In the genomic region with DNA sequence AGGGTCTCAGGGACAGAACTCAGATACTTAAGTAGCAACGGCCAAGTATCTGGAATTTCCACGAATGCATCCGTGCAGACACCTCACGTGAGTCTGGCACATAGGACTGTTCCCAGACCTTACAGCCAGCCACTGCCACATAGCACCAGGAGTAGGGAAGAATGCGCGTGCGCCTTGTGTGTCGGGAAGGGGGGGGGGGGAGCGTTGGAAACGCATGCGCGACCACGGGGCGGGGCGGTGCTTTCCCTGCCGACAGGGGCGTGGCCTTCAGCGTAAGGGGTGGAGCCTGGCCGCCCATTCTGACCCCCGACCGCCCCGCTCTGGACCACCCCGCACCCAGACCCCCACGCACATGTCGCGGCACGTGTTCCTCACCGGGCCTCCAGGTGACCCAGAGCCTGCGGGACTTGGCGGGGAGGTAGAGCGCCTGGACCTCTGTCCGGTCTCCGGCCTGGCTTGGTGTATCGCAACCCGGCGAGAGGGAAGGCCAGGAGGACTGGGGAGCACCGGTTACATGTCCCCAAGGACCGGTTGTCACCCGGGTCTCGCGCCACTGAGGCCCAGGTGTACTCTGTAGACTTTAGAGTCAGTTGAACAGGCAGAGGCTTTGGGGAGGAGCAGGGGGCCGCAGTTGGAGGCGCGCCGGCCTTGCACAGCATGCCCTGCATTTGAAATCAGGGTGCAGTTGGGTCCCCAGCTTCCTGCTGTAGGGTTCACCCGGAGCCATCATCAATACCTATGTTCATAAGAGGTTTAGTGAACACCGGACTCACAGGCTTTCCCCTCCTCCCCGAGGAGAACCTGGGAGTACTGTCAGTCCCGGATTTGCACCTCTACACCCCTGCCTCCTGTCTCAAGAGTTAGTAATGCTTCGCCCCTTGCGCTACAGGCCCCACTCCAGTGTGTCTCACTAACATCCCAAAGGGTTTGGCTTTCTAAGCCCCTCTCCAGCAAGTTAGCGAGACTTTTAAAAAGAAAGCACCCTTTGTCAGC, we compare ENCODE assay signal across 8 mouse cellular contexts. TPM values are rescaled to one million over a fixed set of nuclear protein-coding genes. Genes with fewer than 3 reads are reported as not detected.
A peak's percentile ranks its signal among the peaks of the same experiment; 100 is the strongest.
DNase-seq lines count a peak whose midpoint lies in the region; ATAC-seq lines count a peak whose summit lies in the region.

No protein-coding gene starts in this region.

- H3K36me3 ChIP-seq in hindbrain, embryonic 16.5 days (ENCODE audit: control insufficient read depth, insufficient read depth, low read length), result no peaks in the 10 kb centered on the region

- H3K9me3 ChIP-seq in hindbrain, embryonic 16.5 days (ENCODE audit: control insufficient read depth, low read length), result no peaks in the 10 kb centered on the region

- peaks cover 7% of the 10 kb centered on the region for H3K4me1 ChIP-seq in hindbrain, embryonic 16.5 days (ENCODE audit: control insufficient read depth, insufficient read depth, low read depth, low read length)

- peak; percentile 95 for ATAC-seq in hindbrain, embryonic 16.5 days

- peak; percentile 73 for DNase-seq in WW6 (ENCODE audit: low read depth, low spot score)
- DNase-seq in cerebellum, postnatal 36 days, result peak; percentile 88 to 93
- peak; percentile 87 for DNase-seq in gastrocnemius, adult 18-20 months (ENCODE audit: low spot score)
- peak; percentile 76 for DNase-seq in left cerebral cortex, adult 11 months (ENCODE audit: low spot score)
- DNase-seq in lung, postnatal 36 days, result peak; percentile 91
- DNase-seq in retina, embryonic 14.5 days (ENCODE audit: low spot score), result peak; percentile 93
- peak; percentile 86 to 91 for DNase-seq in thymus, postnatal 36 days

- peak overlapping the region; percentile 20; the same call in 1 of the 2 replicates for H3K27ac ChIP-seq in hindbrain, embryonic 16.5 days (ENCODE audit: low read depth, low read length)

- no peaks in the 10 kb centered on the region for H3K27me3 ChIP-seq in hindbrain, embryonic 16.5 days (replicated peaks; ENCODE audit: control insufficient read depth, insufficient read depth, low read length)

- 6% methylated on average over 50 of the region's 52 CpGs for WGBS in hindbrain, embryonic 16.5 days

- H3K4me3 ChIP-seq in hindbrain, embryonic 16.5 days (ENCODE audit: low read length), result peak overlapping the region; percentile 60

- peak overlapping the region; percentile 80 for H3K9ac ChIP-seq in hindbrain, embryonic 16.5 days (ENCODE audit: low read depth, low read length)

- H3K4me2 ChIP-seq in hindbrain, embryonic 16.5 days (ENCODE audit: low read length), result peak overlapping the region; percentile 88

RNA-seq across cellular contexts. Expression of a gene that starts 4.5 kb away (rescaled TPM):
- total RNA-seq in gastrocnemius, adult 18-20 months (2021), result 10 to 100 TPM in 1 of 2 experiments, 1 to 10 TPM in 1; 9.9 to 10.2 TPM
- 35.4 and 37.6 TPM in 2 replicates for polyA plus RNA-seq in hindbrain, embryonic 16.5 days (2015; fragmentation: Nextera tagmentation; extraction: Ambion mirVana)

Comparison
In these comparisons a context has a peak if more than half of its experiments do, and no peak if none do; other contexts are left out.
1. Peak in every context shown above with its lines: DNase-seq, ATAC-seq, H3K4me3 ChIP-seq and H3K27ac ChIP-seq.